In genomic region chr8:50004254-50004653, GRCm38 (mm10) we compare ENCODE assay signal across 31 mouse cellular contexts.
"Had no signal": no experiment of that assay in that cellular context is flagged by ENCODE, and none has a peak within 500 bp of the region (broad histone marks: within the 10 kb centered on the region; RNA-seq: fewer than 3 reads in every experiment).

No protein-coding gene starts in this region.

- H3K27me3 ChIP-seq: heart, embryonic 12.5 days; heart, embryonic 13.5 days; heart, embryonic 15.5 days; hindbrain, embryonic 12.5 days; hindbrain, embryonic 13.5 days; hindbrain, embryonic 15.5 days; intestine, embryonic 15.5 days had no signal

- H3K36me3 ChIP-seq: heart, embryonic 10.5 days; heart, embryonic 12.5 days; heart, embryonic 13.5 days; heart, embryonic 15.5 days; hindbrain, embryonic 10.5 days; hindbrain, embryonic 12.5 days; hindbrain, embryonic 13.5 days; hindbrain, embryonic 15.5 days; intestine, embryonic 15.5 days had no signal

- DNase-seq: heart, postnatal 10 days; heart, postnatal 14 days; heart, postnatal 36 days; heart, postnatal 4 days; kidney, adult 18-20 months; kidney, adult 8-10 months; kidney, postnatal 10 days; kidney, postnatal 14 days; kidney, postnatal 36 days; kidney, postnatal 4 days; layer of hippocampus, adult 9-11 months; layer of hippocampus, postnatal 36 days had no signal

- H3K27ac ChIP-seq: heart, embryonic 10.5 days; heart, embryonic 13.5 days; heart, embryonic 15.5 days; hindbrain, embryonic 10.5 days; hindbrain, embryonic 12.5 days; hindbrain, embryonic 13.5 days; hindbrain, embryonic 14.5 days; hindbrain, embryonic 15.5 days; hindbrain, postnatal 0 days; intestine, embryonic 15.5 days; kidney, postnatal 0 days; layer of hippocampus, adult 2 months; left cerebral cortex, adult 2 months had no signal

- H3K4me2 ChIP-seq: heart, embryonic 11.5 days; heart, embryonic 12.5 days; heart, embryonic 13.5 days; heart, embryonic 15.5 days; hindbrain, embryonic 12.5 days; hindbrain, embryonic 13.5 days; hindbrain, embryonic 14.5 days; hindbrain, embryonic 15.5 days; intestine, embryonic 15.5 days had no signal

- H3K9ac ChIP-seq: heart, embryonic 12.5 days; heart, embryonic 13.5 days; heart, embryonic 15.5 days; hindbrain, embryonic 12.5 days; hindbrain, embryonic 13.5 days; hindbrain, embryonic 14.5 days; hindbrain, embryonic 15.5 days; intestine, embryonic 15.5 days had no signal

- H3K4me1 ChIP-seq: heart, embryonic 10.5 days; heart, embryonic 12.5 days; heart, embryonic 13.5 days; heart, embryonic 15.5 days; hindbrain, embryonic 10.5 days; hindbrain, embryonic 12.5 days; hindbrain, embryonic 13.5 days; hindbrain, embryonic 15.5 days; intestine, embryonic 15.5 days had no signal

- H3K9me3 ChIP-seq: heart, embryonic 12.5 days; heart, embryonic 15.5 days; hindbrain, embryonic 15.5 days; intestine, embryonic 15.5 days had no signal

- H3K4me3 ChIP-seq: heart, embryonic 10.5 days; heart, embryonic 12.5 days; heart, embryonic 13.5 days; heart, embryonic 15.5 days; hindbrain, embryonic 10.5 days; hindbrain, embryonic 12.5 days; hindbrain, embryonic 13.5 days; hindbrain, embryonic 15.5 days; intestine, embryonic 15.5 days; layer of hippocampus, adult 2 months; left cerebral cortex, adult 2 months had no signal

- ATAC-seq: hindbrain, embryonic 16.5 days; hindbrain, postnatal 0 days; inflammation-experienced regulatory T-cells, adult 6 months; intestine, embryonic 15.5 days; intestine, embryonic 16.5 days; intestine, postnatal 0 days had no signal
